10 mouse cellular contexts compared by ENCODE assay signal in genomic region chr8:87783198-87783597, GRCm38 (mm10).
DNase-seq lines count a peak whose midpoint lies in the region; ATAC-seq and TF ChIP-seq lines count a peak whose summit lies in the region.
"Had no signal": no experiment of that assay in that cellular context is flagged by ENCODE, and none has a peak within 500 bp of the region (broad histone marks: within the 10 kb centered on the region; RNA-seq: fewer than 3 reads in every experiment).

No protein-coding gene starts in this region.

- intact Hi-C loops in heart, postnatal 14 days (cut with DNase I), result no loop called here

- no peaks in the 10 kb centered on the region for H3K4me1 ChIP-seq in G1E (ENCODE audit: insufficient read depth, low read depth, low read length)

- ATAC-seq in G1E (ENCODE audit: extremely low read depth, insufficient number of reproducible peaks, low FRiP score, poor library complexity, severe bottlenecking), result no peak
- ATAC-seq: liver, embryonic 12.5 days had no signal

- peaks cover 94% of the 10 kb centered on the region for H3K9me3 ChIP-seq in G1E (replicated peaks)
- H3K9me3 ChIP-seq: liver, embryonic 12.5 days had no signal

- no peak for TF ChIP-seq CTCF in G1E (IDR thresholded peaks at IDR 0.05; ENCODE audit: low read depth, low read length)
- no peak for TF ChIP-seq CTCF in layer of hippocampus, adult 2 months (conservative IDR thresholded peaks at IDR 0.05)

- no peaks in the 10 kb centered on the region for H3K36me3 ChIP-seq in G1E (replicated peaks)
- H3K36me3 ChIP-seq: liver, embryonic 12.5 days had no signal

- no peak overlapping the region for H3K27ac ChIP-seq in layer of hippocampus, adult 2 months
- H3K27ac ChIP-seq: liver, embryonic 12.5 days had no signal

- peak; percentile 27 for DNase-seq in adrenal gland, adult 8-10 months
- DNase-seq in adrenal gland, postnatal 25 days, result no peak
- peak; percentile 41 to 56 for DNase-seq in kidney, postnatal 4 days
- DNase-seq in kidney, postnatal 25 days, result no peak
- no peak for DNase-seq in G1E (ENCODE audit: low spot score)
- DNase-seq in heart, postnatal 14 days, result peak; percentile 39 to 61
- DNase-seq in layer of hippocampus, adult 2 months (ENCODE audit: low spot score in 2 of 2), result no peak
- no peak for DNase-seq in urinary bladder, adult 18-20 months (ENCODE audit: low spot score in 2 of 2)
- DNase-seq: cerebellum, adult 9-11 months had no signal

- H3K27me3 ChIP-seq in G1E (ENCODE audit: insufficient read depth, low read length), result no peaks in the 10 kb centered on the region; the same call in 1 of the 2 replicates
- H3K27me3 ChIP-seq: liver, embryonic 12.5 days had no signal

- H3K4me3 ChIP-seq in G1E (ENCODE audit: low read depth, low read length), result peak overlapping the region; percentile 28; the same call in 1 of the 2 replicates
- no peak overlapping the region for H3K4me3 ChIP-seq in layer of hippocampus, adult 2 months
- H3K4me3 ChIP-seq: liver, embryonic 12.5 days had no signal

Comparison
In these comparisons a context has a peak if more than half of its experiments do, and no peak if none do; other contexts are left out.
1. DNase-seq: peak in adrenal gland, adult 8-10 months (single experiment), kidney, postnatal 4 days (2 of 2) and heart, postnatal 14 days (2 of 2); none in adrenal gland, postnatal 25 days (single experiment), kidney, postnatal 25 days (0 of 2), G1E (single experiment), layer of hippocampus, adult 2 months (0 of 2) and urinary bladder, adult 18-20 months (0 of 2).